Mouse (Mus musculus) frontal cortex, postnatal 25 days (tissue): ENCODE measurements around the gene Foxp1.

Source experiments
- DNase-seq, 2 experiments: peaks; one replicate each; pipeline ENCODE4 v3.0.0; 2022; ENCODE audit warnings: low spot score in 2 of 2

Foxp1 gene

DNA sequence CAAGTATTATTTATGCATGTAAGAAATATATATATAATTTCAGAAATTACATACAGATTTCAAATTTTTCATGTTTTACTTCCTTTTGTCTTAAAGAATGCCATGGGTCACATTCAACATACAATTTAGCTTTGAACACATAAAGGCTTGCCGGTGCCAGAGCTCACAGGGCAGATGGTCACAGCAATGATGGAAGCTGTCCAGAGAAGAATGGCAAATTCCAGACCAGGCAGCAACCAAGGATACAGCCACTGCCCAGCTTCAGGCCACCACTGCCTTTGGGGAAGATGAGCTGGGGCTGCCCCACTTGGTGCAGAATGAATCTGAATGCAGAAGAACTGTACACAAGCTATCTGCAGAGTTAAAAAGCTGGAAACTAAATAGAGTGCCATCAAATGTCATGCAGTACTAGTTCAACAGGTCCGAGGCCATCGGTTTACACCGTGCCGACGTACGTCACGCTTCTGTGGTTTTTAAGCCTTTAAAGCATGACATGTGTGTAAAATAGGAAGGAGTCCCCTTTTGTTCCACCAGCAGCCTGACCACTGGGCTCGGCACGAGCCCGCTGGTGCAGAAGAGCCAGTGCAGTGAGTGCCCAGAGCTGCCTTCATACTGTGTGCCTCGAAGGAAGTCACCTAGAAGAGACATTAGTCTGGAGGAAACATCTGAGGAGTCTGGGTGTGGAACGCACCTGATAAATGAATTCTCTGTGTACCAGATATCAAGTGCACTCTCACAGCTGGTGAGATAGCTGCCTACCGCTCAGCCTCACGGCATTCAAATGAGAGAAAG, 239.5 kb downstream of the Foxp1 start:
- no peak for DNase-seq

DNA sequence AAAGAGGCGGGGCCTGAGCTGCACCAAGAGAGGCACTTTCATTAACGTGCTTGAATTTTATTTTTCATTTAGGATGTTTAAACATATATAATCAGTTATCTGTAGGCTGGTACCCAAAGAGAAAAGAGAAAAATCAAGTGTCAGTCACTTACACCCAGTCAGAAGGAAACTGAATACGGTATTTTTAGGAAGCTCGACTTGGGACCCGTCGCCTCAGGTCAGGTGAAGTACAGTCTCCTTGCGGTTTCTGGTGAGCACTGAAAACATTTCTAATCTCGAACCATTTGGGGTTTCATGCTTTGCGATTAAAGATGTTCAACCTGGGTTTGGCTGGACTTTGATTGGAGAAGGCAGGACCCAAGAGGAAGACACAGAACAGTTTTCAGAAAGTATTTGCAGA, 241.1 kb downstream of the Foxp1 start:
- DNase-seq: no peak

DNA sequence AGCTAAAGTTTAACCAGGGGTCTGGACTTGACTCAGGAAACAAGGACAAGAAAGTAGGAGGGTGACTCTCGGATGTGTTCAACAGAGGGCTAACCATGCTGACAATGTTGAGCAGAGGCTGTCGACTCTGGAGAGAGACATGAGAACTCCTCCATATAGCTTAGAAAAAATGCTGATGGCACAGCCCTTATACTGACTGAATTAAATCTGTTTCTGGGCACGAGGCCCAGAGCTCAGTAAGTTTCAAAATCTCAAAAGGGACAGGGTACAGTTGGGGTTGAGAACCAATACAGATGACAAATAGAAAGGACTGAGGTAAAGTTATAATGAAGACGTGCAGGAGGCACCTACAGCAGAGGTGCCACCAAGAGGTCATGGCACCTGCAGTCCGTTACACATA, 241.9 kb downstream of the Foxp1 start:
- no peak for DNase-seq

DNA sequence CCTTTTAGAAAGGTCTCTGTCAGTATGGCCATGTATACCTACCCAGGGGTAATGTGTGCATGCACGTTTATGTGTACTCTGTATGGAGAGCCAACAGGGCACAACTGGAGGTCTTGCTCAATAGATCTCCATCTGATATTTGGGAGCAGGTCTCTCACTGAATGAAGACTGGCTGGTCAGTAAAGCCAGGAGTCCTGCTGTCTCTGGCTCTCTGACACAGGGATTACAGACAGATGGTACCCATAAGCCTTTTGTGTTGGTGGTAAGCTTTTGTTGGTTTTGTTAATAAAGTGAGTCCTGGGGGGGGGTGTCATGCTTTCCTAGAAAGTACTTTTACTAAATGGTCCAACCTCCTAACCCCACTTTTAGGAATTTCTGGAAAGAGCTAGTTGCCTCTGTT, 245.3 kb downstream of the Foxp1 start:
- no peak for DNase-seq

DNA sequence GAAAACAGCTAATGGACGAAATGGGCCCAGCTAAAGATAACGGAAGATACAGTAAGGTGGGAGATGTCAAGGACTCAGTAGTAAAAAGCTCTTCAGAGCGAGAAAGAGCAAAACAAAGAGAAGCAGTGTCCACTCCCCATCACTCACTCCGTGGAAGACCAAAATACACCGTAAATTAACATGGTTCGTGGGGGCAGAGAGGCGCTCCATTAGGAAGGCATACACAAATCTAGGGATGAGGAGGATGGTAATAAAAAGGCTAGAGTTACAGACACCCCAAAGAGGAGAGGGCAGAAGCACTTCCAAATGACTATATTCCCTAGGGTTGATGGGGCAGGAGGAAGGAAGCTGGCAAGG, 246.2 kb downstream of the Foxp1 start:
- DNase-seq: no peak

DNA sequence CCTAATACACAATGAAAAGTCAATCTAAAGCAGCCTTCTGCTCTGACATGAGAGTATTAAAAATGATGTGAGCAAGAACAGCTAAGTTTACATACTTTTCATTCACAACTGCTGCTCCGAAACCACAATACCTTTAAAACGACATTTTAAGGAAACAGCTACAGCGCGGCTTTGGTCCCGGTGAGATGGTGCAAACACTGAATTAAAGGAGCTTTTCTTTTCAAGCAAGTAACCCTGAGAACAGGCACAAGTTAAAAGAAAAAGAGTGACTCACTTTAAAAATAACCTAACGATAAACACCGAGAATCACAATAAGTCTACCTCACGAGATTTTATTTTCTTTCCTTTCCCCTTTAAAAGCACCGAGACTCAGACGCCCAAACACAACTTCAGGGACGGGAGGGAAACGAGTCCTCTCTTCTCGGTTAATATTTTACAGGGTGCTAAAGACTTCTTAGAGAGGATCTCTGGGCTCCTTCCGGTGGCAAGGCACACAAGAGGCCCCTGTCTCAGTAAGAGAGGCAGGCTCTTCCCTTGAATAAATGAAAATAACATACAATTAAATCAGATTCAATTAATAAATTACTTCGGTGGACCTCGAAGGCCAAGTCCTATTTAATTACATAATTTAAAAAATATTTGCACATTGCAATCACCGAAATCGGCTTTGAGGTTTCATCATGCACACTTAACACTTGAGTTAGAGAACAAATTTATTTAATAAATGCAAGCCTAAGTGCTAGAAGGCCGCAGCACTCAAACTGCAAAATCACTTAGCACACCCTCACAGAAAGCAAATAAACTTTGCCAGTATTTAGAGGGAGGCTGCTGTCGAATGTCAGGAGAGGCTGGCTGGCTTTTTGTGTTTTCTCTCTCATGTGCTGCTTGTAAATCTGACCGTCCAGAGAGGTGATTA, 246.9 kb downstream of the Foxp1 start:
- no peak for DNase-seq

DNA sequence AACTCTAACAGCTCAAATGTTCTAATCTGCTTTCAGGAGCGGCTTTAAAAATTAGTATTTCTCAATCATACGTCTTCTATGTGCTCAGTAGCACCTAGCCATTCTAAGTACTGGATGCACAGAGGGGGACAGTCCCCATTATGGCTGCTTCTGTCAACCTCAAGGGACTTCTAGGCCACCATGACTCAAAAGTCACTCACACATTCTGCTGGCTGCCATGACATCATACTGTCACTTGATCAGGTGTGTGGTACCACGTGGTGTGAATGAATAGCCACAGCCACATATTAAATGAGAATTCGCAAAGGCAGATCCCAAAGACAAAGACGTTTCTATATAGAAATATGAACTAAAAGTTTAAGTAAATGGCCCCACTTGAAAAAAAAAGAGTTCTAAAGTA, 247.9 kb downstream of the Foxp1 start:
- DNase-seq: no peak

DNA sequence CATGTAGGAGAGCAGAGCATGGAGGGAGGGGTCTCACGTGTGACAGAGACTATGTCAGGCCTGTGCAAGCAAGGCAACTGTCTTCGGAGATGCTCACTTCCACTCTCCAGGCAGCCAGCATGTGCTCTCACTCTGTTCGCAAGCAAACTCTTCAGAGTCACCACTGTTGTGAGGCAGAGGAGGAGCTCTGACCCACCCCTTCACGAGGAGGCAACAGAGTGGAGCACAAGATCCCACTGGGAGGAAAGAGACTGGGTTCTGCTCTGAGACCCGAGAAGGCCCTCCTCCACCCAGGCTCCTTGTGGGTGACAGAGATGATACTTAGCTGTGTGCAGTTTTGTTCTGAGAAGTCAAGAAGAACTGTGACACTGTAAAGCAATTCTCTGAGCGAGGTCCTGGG, 248.3 kb downstream of the Foxp1 start:
- DNase-seq: no peak

DNA sequence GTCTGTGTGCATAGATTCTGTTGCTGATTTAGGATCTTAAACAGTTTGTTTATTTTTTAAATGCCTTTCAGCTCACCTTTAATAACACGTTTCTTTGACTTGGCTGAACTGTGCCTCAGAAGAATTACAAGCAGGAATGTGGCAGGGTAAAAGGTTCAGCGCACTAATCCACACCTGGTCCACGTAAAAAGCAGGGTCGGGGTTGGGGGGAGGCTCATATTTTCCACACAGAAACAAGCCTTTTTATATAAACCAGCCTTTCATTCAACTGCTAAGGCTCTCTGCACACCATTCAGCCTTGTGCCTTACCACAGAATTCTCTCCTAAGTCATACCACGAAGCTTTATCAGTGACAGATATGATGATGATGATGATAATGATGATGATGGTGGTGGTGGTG, 249.3 kb downstream of the Foxp1 start:
- DNase-seq: no peak

DNA sequence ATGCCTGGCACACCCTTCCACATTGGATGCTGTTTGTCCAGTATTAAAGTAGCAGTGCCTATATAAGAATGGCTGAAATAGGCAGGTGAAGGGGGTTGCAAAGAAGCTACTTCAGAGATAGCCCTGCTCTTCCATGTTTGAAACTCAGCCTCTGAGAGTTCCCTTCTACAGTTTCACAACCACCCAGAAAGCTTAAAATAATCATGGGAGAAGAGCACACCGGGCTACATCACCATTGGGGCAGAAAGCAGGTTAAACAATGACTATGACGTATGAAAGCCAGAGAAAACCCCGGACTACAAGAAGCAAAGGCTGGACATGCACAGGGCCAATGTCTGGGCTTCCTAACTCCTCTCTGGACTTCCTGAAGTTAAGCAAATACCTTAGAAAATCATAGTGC, 250.3 kb downstream of the Foxp1 start:
- DNase-seq: no peak

DNA sequence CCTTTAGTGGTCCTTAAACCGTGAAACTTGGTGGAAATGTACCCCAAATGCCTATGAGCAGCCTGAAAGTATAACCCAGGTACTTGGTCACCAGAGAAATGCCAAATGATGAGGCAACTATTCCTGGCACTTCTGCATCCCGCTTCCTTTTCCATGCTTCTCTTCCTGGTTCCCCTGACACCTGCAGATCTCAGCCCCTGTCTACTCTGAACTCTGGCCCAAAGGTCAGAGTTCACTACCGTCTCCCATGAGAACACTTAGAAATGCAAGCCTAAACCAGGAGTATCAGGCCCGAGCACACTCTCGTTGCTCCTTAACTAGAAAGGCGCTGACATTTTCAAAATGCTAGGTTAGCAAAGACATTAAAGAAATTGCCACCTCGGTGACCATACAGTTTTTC, 250.8 kb downstream of the Foxp1 start:
- DNase-seq: no peak

DNA sequence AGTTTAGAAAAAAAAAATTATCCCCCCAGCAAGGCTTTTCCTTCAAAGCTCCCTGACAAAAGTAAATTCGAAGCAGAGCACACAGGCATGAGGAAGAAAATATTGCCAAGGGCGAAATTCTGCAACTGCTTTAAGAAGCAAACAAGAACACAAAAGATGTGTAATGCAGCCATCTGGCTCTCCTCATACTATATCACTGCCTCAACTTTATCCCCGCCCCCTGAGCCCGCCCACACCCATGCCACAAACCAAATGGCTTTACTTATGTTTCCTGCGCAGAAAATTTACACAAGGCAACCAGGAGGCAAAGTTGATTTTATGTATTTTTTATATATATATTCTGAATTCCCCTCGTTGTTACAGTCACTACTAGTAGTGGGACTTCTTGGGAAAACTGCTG, 252.6 kb downstream of the Foxp1 start:
- no peak for DNase-seq

DNA sequence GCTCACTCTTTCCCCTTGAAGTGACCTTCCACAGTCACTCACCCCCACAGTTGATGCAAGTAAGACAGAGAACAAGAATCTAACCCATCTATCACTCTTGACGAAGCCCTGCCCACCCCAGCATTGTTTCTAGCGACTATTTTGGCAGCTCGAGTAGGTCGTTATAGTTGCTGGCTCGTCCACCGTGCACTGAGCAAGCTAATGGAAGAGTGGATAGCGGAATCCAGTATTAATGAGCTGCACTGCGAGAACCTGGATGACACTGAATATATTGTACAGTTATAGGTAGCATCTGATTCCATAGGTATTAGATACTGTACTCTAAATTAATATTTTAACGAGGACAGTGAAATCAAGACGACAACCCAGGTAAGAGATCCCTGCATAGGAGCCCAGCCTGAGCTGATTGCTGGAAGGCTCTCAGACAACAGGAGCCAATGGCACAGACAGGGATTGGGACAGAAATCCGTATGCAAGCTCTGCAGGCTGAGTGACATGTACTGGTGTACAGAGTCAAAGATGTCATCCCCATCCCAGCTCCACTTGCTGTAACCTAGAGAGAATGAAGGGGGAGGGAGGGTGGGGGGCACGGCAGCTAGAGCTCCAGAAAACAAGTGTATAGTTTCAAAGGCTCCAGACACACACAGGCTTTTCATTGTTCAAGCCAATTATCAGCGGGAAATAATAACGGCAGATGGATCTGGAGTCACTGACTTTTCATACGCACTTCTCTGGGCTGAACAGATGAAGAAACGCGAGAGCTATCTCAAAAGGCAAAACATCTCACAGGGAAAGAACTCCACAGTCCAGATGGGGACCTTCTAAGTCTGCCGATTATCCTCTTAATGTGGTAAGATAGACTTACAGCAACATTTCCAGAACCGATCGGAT, 254.1 kb downstream of the Foxp1 start:
- no peak for DNase-seq

DNA sequence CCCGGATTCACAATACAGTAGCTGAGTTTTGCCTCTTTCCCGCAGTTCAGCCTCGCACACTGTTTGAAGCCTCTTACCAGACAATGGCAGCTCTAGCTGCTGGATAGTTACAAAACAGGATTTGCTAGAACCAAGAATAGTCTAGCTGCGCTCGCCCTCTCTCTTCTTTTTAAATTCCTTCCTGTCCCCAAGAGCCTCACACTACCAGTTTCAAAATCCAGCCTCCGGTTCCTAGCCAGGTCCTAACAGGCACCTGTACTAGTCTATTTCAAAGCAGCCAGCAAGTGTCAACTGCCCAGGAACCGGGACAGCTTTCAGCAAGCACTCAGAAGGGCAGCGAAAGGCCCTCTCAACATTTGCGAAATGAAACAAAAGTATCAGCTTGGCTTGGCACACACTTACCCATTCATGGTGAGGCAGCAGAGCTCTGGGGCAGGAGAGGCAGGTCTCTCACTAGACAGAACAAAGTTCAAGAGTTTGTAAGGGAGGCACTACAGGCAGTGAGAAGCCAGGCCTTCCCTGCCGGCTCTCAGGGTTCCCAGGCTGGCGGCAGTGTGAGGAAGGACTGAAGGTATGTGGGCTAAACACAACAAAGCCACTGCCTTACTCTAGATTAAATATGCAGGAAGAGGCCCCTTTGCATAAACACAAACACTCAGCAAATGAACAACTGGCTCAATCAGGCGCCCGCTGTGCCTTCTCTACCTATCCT, 256.4 kb downstream of the Foxp1 start:
- DNase-seq: no peak

DNA sequence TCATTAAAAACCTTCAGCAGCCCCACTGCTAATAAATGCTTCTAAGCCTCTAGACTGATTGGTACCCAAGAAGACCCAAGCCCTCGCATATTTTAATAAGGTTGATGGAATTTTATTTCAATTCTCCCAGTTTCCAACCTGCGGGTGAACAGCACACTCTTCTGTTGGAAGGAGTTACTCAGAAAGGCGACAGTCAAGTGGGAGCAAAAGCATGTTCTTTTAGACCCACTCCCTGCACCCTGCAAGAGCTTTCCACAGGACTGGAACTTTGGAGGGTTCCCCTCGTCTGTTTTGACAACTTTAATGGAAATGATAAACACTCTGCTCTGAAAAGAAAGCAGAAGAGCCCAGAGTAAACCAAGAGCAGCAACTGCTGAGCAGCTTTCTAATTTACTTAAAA, 257.3 kb downstream of the Foxp1 start:
- DNase-seq: no peak

DNA sequence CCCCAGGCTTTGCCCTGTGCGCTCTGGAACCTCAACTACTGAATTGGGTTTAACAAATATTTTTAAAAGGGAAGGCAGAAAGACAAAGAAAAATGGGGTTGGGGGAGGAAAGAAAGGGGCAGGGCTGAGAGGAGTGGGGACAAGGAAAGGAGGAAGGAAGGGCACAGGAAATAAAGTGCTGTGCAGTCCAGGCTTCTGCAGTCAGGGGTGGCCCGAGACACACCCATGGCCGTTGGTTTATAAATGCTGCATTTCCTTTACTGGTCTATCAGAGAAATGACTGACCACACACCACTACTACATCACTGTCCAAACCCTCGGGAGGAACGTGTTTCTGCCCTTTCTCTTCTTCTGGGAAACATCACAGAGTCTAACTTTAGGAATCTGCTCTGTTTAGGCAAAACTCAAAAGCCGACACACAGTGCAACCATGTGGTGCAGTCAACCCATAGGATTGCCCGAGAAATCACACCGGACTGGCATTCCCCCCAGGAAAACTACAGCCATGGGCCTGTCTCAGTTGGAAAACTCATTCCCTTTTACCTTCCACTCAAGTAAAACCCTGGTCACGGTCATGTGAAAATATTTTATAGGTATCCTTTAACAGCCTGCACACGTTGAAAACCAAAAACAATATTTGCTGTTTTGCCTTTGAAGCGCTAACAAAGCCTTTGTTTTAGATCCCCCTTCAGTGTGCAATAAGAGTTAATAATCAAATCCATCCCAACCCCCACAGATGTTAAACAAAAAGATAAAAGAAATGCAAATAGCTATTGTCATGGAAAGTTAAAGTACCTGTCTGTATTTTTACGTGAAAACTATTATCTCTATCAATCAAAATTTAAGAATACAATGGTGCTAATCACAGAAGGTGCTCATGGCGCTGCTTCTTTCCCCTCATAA, 258.1 kb downstream of the Foxp1 start:
- DNase-seq: no peak

DNA sequence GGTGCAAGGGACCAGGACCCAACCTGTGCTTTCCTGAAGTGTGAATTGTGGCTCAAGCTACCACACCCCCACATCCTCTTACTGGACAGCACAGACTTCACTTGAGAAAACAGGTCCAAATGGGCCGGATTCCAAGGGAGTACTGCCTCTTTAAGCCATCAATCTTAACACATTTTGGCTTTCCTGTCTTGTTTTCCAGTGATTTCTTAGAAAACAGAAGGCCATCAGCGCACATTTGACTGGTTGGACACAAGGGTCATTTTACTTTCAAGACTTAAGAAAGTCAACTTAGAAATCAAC, 258.7 kb downstream of the Foxp1 start:
- DNase-seq: no peak

DNA sequence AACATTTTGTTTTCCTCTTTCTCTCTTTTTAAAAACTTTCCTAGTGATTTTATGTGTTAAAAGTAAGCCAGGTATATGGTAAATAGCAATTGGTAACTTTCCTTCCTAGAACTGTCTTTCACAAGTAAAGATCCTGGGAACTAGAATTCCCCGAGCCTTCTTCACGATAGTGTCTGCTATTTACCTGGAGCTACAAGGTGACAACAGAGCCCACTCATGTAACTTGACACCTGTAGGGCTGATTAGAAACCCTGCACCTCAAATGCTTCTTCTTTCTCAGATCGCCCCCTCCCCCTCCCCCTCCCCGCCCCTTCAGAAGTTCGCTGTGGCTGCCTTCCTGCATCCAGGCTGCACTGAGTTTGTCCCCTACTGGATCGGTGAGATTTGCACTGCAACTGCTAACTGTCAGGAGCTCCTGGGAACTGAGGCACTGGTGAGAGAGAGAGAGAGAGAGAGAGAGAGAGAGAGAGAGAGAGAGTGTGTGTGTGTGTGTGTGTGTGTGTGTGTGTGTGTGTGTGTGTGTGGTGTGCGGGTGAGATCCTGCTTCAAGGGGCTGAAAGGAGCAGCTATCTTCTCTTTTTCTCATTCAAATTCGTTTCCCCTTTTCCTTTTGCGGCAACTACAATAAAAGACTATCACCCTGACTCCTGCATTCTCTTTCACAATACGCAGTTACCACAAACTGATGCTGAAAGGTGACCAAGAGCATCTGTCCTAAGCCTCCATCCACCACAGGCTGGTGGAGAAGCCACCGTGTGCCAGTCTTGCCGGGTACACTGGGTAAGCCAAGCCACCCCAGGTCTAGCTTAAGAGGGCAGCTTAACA, 259.2 kb downstream of the Foxp1 start:
- no peak for DNase-seq

DNA sequence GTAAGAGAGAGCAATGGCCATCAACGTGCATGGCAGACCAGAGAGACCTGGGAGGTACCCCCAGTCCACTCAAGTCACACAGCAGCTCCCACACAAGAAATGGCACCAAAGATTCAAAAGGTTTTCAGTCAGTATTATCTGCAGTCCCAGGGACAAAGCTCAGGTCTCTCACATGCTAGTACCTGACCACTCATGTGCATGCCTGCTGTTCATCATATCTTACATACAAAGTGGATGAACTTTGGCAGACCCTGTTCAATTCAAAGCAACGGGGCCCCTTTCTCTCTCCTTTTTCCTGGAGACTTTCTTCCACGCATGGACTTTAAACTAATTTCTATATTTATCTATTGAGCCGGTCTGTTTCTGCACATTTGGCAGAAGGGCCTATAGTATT, 260.8 kb downstream of the Foxp1 start:
- no peak for DNase-seq
